9 mouse cellular contexts compared by ENCODE assay signal in the genomic region with DNA sequence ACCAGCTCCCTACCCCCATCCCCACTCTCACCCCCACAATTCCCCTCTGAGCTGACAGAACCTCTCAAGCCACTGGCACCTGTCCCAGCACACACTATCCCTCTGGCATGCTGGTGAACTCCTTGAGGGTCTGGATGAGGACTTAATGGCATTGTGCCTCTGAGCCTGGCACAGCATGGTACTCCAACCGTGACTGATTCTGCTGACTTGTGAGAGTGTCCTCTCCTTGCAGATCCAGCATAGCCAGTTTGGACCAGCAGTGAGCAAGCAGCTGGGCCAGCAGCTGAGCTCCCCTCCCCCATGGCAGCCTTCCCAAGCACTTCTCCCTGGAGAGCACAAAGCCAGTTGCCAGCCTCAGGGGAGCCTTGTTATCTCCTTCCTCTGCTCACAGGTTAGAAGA. TPM values are rescaled to one million over a fixed set of nuclear protein-coding genes. Genes with fewer than 3 reads are reported as not detected.
A peak's percentile ranks its signal among the peaks of the same experiment; 100 is the strongest.
DNase-seq lines count a peak whose midpoint lies in the region; ATAC-seq lines count a peak whose summit lies in the region.
"Had no signal": no experiment of that assay in that cellular context is flagged by ENCODE, and none has a peak within 500 bp of the region (broad histone marks: within the 10 kb centered on the region; RNA-seq: fewer than 3 reads in every experiment).

No protein-coding gene starts in this region.

- peak; percentile 97 for DNase-seq in heart, adult 11 months
- peak; percentile 41 to 55 for DNase-seq in cerebellum, postnatal 25 days
- DNase-seq in kidney, postnatal 25 days, result peak; percentile 91 to 95
- DNase-seq in lung, postnatal 14 days, result peak; percentile 82
- DNase-seq in skeletal muscle tissue, adult 2 months (ENCODE audit: low read depth, low spot score), result peak; percentile 74

- H3K4me1 ChIP-seq in heart, embryonic 11.5 days (ENCODE audit: control insufficient read depth, insufficient read depth, low read length), result peaks cover 20% of the 10 kb centered on the region
- peaks cover 46% of the 10 kb centered on the region for H3K4me1 ChIP-seq in heart, embryonic 12.5 days (replicated peaks)

- no peak overlapping the region for H3K27ac ChIP-seq in heart, embryonic 11.5 days (ENCODE audit: low read depth, low read length)
- H3K27ac ChIP-seq in heart, embryonic 12.5 days (ENCODE audit: poor library complexity, severe bottlenecking), result 0 out of 2 replicates have a peak overlapping the region, but pooled peaks have one; percentile 3

- no peak overlapping the region for H3K9ac ChIP-seq in heart, embryonic 11.5 days (ENCODE audit: low read depth, low read length)
- H3K9ac ChIP-seq in heart, embryonic 12.5 days, result no peak overlapping the region

- no peaks in the 10 kb centered on the region for H3K36me3 ChIP-seq in heart, embryonic 11.5 days (ENCODE audit: control insufficient read depth, insufficient read depth, low read length)
- H3K36me3 ChIP-seq in heart, embryonic 12.5 days, result no peaks in the 10 kb centered on the region

- no peak overlapping the region for H3K4me3 ChIP-seq in heart, embryonic 11.5 days (ENCODE audit: low read depth, low read length)
- H3K4me3 ChIP-seq in heart, embryonic 12.5 days, result no peak overlapping the region
- H3K4me3 ChIP-seq: erythroblast, embryonic 14.5 days had no signal

- no peaks in the 10 kb centered on the region for H3K9me3 ChIP-seq in heart, embryonic 11.5 days (replicated peaks; ENCODE audit: control insufficient read depth, low read length)
- no peaks in the 10 kb centered on the region for H3K9me3 ChIP-seq in heart, embryonic 12.5 days (replicated peaks)

- no peak for ATAC-seq in heart, embryonic 11.5 days (replicated peaks; ENCODE audit: insufficient number of reproducible peaks, low FRiP score, low TSS enrichment)
- peak; percentile 27; the same call in 1 of the 2 replicates for ATAC-seq in heart, embryonic 12.5 days (ENCODE audit: insufficient number of reproducible peaks, low FRiP score)
- no peak for ATAC-seq in inflammation-experienced regulatory T-cells, adult 6 months

- H3K27me3 ChIP-seq in heart, embryonic 11.5 days (ENCODE audit: control insufficient read depth, insufficient read depth, low read length), result no peaks in the 10 kb centered on the region
- no peaks in the 10 kb centered on the region for H3K27me3 ChIP-seq in heart, embryonic 12.5 days (replicated peaks)

- H3K4me2 ChIP-seq in heart, embryonic 11.5 days, result no peak overlapping the region
- no peak overlapping the region for H3K4me2 ChIP-seq in heart, embryonic 12.5 days

- WGBS in heart, embryonic 11.5 days (ENCODE audit: insufficient replicate concordance), result 4% methylated on average over 1 of the region's 1 CpGs
- WGBS in heart, embryonic 12.5 days, result 10% methylated on average over 1 of the region's 1 CpGs

RNA-seq across cellular contexts. Expression of a gene that starts 32.3 kb away (rescaled TPM):
- 41.1 and 43.4 TPM in 2 replicates for polyA plus RNA-seq in heart, embryonic 11.5 days (2014; fragmentation: Nextera tagmentation; extraction: Ambion mirVana)
- 43.0 and 45.6 TPM in 2 replicates for polyA plus RNA-seq in heart, embryonic 12.5 days (2016; fragmentation: Nextera tagmentation; extraction: Ambion mirVana)
- polyA plus RNA-seq in inflammation-experienced regulatory T-cells, adult 6 months (2017; shearing (Covaris generic)), result 10 to 100 TPM; 33.7 to 66.6 (median 43.3) TPM
